ENCODE assay signal across 26 mouse cellular contexts in the genomic region with DNA sequence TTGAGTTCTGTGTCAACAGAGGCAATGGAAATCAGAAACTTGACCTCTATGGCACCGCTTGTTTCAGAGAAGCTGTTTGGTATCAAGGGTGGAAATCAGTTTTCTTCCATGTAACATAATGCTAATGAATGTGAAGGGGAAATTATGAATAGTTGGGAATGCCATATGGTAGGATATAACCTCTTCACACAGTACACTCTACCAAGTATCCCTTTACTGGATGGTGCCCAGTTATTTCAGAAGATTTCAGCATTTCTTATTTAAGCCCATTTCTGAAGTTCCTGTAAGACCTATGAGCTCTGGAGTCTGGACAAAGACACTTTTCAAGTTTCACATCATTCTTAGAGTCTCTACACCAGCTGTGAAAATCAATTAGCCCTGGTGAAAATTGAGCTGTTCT.
A peak's percentile ranks its signal among the peaks of the same experiment; 100 is the strongest.
DNase-seq lines count a peak whose midpoint lies in the region; ATAC-seq and TF ChIP-seq lines count a peak whose summit lies in the region.
"Had no signal": no experiment of that assay in that cellular context is flagged by ENCODE, and none has a peak within 500 bp of the region (broad histone marks: within the 10 kb centered on the region; RNA-seq: fewer than 3 reads in every experiment).

No protein-coding gene starts in this region.

- ATAC-seq in embryonic facial prominence, embryonic 11.5 days (replicated peaks; ENCODE audit: insufficient number of reproducible peaks, low FRiP score, low TSS enrichment, low read depth) = no peak
- ATAC-seq in limb, embryonic 13.5 days (ENCODE audit: low FRiP score, low read depth) = peak; percentile 36; the same call in 1 of the 2 replicates
- peak; percentile 53; the same call in 1 of the 2 replicates for ATAC-seq in embryonic facial prominence, embryonic 14.5 days (ENCODE audit: low read depth)
- ATAC-seq in limb, embryonic 14.5 days (ENCODE audit: low FRiP score, low read depth) = peak; percentile 75
- ATAC-seq: CD4-positive, CD25-positive, alpha-beta regulatory T cell, adult 4 months; forebrain, embryonic 13.5 days; forebrain, embryonic 16.5 days; intestine, postnatal 0 days had no signal

- peak; percentile 9 for DNase-seq in embryonic facial prominence, embryonic 11.5 days (ENCODE audit: low spot score)
- DNase-seq in embryonic facial prominence, embryonic 10.5 days (ENCODE audit: low spot score) = no peak
- DNase-seq in limb, embryonic 10.5 days (ENCODE audit: low spot score) = no peak
- DNase-seq in embryonic facial prominence, embryonic 14.5 days (ENCODE audit: low spot score) = peak; percentile 48
- no peak for DNase-seq in limb, embryonic 14.5 days (ENCODE audit: low spot score)
- DNase-seq: adrenal gland, adult 2 months; adrenal gland, postnatal 14 days; cerebellum, adult 11-12 months; cerebellum, adult 8-10 months; cerebellum, postnatal 10 days; cerebellum, postnatal 36 days; gastrocnemius, postnatal 10 days; gastrocnemius, postnatal 36 days; heart, adult 2 months; heart, postnatal 14 days; heart, postnatal 4 days had no signal

- H3K36me3 ChIP-seq in embryonic facial prominence, embryonic 11.5 days (replicated peaks; ENCODE audit: control insufficient read depth, insufficient read depth, low read depth, low read length) = no peaks in the 10 kb centered on the region
- no peaks in the 10 kb centered on the region for H3K36me3 ChIP-seq in embryonic facial prominence, embryonic 10.5 days (replicated peaks)
- H3K36me3 ChIP-seq in limb, embryonic 13.5 days = no peaks in the 10 kb centered on the region
- H3K36me3 ChIP-seq in limb, embryonic 10.5 days = no peaks in the 10 kb centered on the region
- no peaks in the 10 kb centered on the region for H3K36me3 ChIP-seq in embryonic facial prominence, embryonic 14.5 days (ENCODE audit: control insufficient read depth, insufficient read depth, low read length)
- no peaks in the 10 kb centered on the region for H3K36me3 ChIP-seq in limb, embryonic 14.5 days (ENCODE audit: control insufficient read depth, insufficient read depth, low read length)
- H3K36me3 ChIP-seq: embryonic facial prominence, embryonic 13.5 days; forebrain, embryonic 10.5 days; heart, embryonic 10.5 days; heart, embryonic 13.5 days had no signal

- no peaks in the 10 kb centered on the region for H3K27me3 ChIP-seq in embryonic facial prominence, embryonic 11.5 days (ENCODE audit: control insufficient read depth, insufficient read depth, low read length)
- no peaks in the 10 kb centered on the region for H3K27me3 ChIP-seq in embryonic facial prominence, embryonic 10.5 days (replicated peaks; ENCODE audit: low read depth, poor library complexity, severe bottlenecking)
- H3K27me3 ChIP-seq in limb, embryonic 13.5 days = no peaks in the 10 kb centered on the region
- H3K27me3 ChIP-seq in limb, embryonic 10.5 days (ENCODE audit: low read depth, poor library complexity, severe bottlenecking) = no peaks in the 10 kb centered on the region
- no peaks in the 10 kb centered on the region for H3K27me3 ChIP-seq in embryonic facial prominence, embryonic 14.5 days (replicated peaks; ENCODE audit: control insufficient read depth, insufficient read depth, low read length)
- no peaks in the 10 kb centered on the region for H3K27me3 ChIP-seq in limb, embryonic 14.5 days (ENCODE audit: control insufficient read depth, insufficient read depth, low read length)
- H3K27me3 ChIP-seq: embryonic facial prominence, embryonic 13.5 days; forebrain, embryonic 13.5 days; heart, embryonic 13.5 days had no signal

- no peak for TF ChIP-seq POLR2A in limb, embryonic 14.5 days (IDR thresholded peaks at IDR 0.05; ENCODE audit: borderline replicate concordance, extremely low read depth, insufficient read depth, insufficient read length)

- WGBS in embryonic facial prominence, embryonic 11.5 days = 60% methylated on average over 1 of the region's 1 CpGs
- WGBS in embryonic facial prominence, embryonic 10.5 days = 79% methylated on average over 1 of the region's 1 CpGs
- 90% methylated on average over 1 of the region's 1 CpGs for WGBS in limb, embryonic 13.5 days
- WGBS in limb, embryonic 10.5 days = 83% methylated on average over 1 of the region's 1 CpGs
- WGBS in embryonic facial prominence, embryonic 14.5 days = 74% methylated on average over 1 of the region's 1 CpGs
- WGBS in limb, embryonic 14.5 days = 94% methylated on average over 1 of the region's 1 CpGs

- H3K27ac ChIP-seq in embryonic facial prominence, embryonic 11.5 days (replicated peaks; ENCODE audit: low read depth, low read length) = no peak overlapping the region
- H3K27ac ChIP-seq in embryonic facial prominence, embryonic 10.5 days (replicated peaks) = no peak overlapping the region
- no peak overlapping the region for H3K27ac ChIP-seq in limb, embryonic 13.5 days
- no peak overlapping the region for H3K27ac ChIP-seq in limb, embryonic 10.5 days
- no peak overlapping the region for H3K27ac ChIP-seq in embryonic facial prominence, embryonic 14.5 days (replicated peaks; ENCODE audit: low read depth, low read length)
- no peak overlapping the region for H3K27ac ChIP-seq in limb, embryonic 14.5 days (replicated peaks; ENCODE audit: low read depth, low read length)
- H3K27ac ChIP-seq: embryonic facial prominence, embryonic 13.5 days; forebrain, embryonic 10.5 days; forebrain, embryonic 13.5 days; heart, adult 2 months; heart, embryonic 10.5 days; heart, embryonic 13.5 days; hindbrain, embryonic 14.5 days had no signal

- no peaks in the 10 kb centered on the region for H3K4me1 ChIP-seq in embryonic facial prominence, embryonic 11.5 days (ENCODE audit: control insufficient read depth, insufficient read depth, low read length)
- no peaks in the 10 kb centered on the region for H3K4me1 ChIP-seq in embryonic facial prominence, embryonic 10.5 days
- no peaks in the 10 kb centered on the region for H3K4me1 ChIP-seq in limb, embryonic 13.5 days
- H3K4me1 ChIP-seq in limb, embryonic 10.5 days = no peaks in the 10 kb centered on the region
- no peaks in the 10 kb centered on the region for H3K4me1 ChIP-seq in embryonic facial prominence, embryonic 14.5 days (ENCODE audit: control insufficient read depth, insufficient read depth, low read length)
- no peaks in the 10 kb centered on the region for H3K4me1 ChIP-seq in limb, embryonic 14.5 days (ENCODE audit: control insufficient read depth, insufficient read depth, low read length)
- H3K4me1 ChIP-seq: embryonic facial prominence, embryonic 13.5 days; forebrain, embryonic 10.5 days; forebrain, embryonic 13.5 days; heart, embryonic 10.5 days; heart, embryonic 13.5 days had no signal

- H3K4me2 ChIP-seq in embryonic facial prominence, embryonic 11.5 days (ENCODE audit: low read depth, low read length) = no peak overlapping the region
- no peak overlapping the region for H3K4me2 ChIP-seq in limb, embryonic 13.5 days (replicated peaks)
- no peak overlapping the region for H3K4me2 ChIP-seq in embryonic facial prominence, embryonic 14.5 days (ENCODE audit: low read depth, low read length)
- no peak overlapping the region for H3K4me2 ChIP-seq in limb, embryonic 14.5 days (replicated peaks; ENCODE audit: low read depth, low read length, severe bottlenecking)
- H3K4me2 ChIP-seq: embryonic facial prominence, embryonic 13.5 days; forebrain, embryonic 13.5 days; heart, embryonic 13.5 days; hindbrain, embryonic 14.5 days had no signal

- H3K9me3 ChIP-seq in embryonic facial prominence, embryonic 11.5 days (replicated peaks; ENCODE audit: control insufficient read depth, low read length) = no peaks in the 10 kb centered on the region
- H3K9me3 ChIP-seq in embryonic facial prominence, embryonic 10.5 days = no peaks in the 10 kb centered on the region
- H3K9me3 ChIP-seq in limb, embryonic 13.5 days = no peaks in the 10 kb centered on the region
- H3K9me3 ChIP-seq in limb, embryonic 10.5 days (replicated peaks) = no peaks in the 10 kb centered on the region
- H3K9me3 ChIP-seq in embryonic facial prominence, embryonic 14.5 days (ENCODE audit: control insufficient read depth, low read length) = no peaks in the 10 kb centered on the region
- H3K9me3 ChIP-seq in limb, embryonic 14.5 days (ENCODE audit: control insufficient read depth, low read length) = no peaks in the 10 kb centered on the region
- H3K9me3 ChIP-seq: embryonic facial prominence, embryonic 13.5 days; forebrain, embryonic 10.5 days; forebrain, embryonic 13.5 days; heart, embryonic 10.5 days; heart, embryonic 13.5 days had no signal

- H3K4me3 ChIP-seq in embryonic facial prominence, embryonic 11.5 days (ENCODE audit: low read depth, low read length) = no peak overlapping the region
- H3K4me3 ChIP-seq in embryonic facial prominence, embryonic 10.5 days = no peak overlapping the region
- no peak overlapping the region for H3K4me3 ChIP-seq in limb, embryonic 13.5 days
- no peak overlapping the region for H3K4me3 ChIP-seq in limb, embryonic 10.5 days
- no peak overlapping the region for H3K4me3 ChIP-seq in embryonic facial prominence, embryonic 14.5 days (ENCODE audit: low read depth, low read length)
- H3K4me3 ChIP-seq in limb, embryonic 14.5 days (replicated peaks; ENCODE audit: low read length) = no peak overlapping the region
- H3K4me3 ChIP-seq: embryonic facial prominence, embryonic 13.5 days; forebrain, embryonic 10.5 days; forebrain, embryonic 13.5 days; heart, adult 2 months; heart, embryonic 10.5 days; heart, embryonic 13.5 days had no signal

- no peak overlapping the region for H3K9ac ChIP-seq in embryonic facial prominence, embryonic 11.5 days (replicated peaks; ENCODE audit: low read length)
- no peak overlapping the region for H3K9ac ChIP-seq in limb, embryonic 13.5 days
- H3K9ac ChIP-seq in embryonic facial prominence, embryonic 14.5 days (ENCODE audit: low read depth, low read length) = no peak overlapping the region
- H3K9ac ChIP-seq in limb, embryonic 14.5 days (ENCODE audit: low read depth, low read length, severe bottlenecking) = no peak overlapping the region
- H3K9ac ChIP-seq: embryonic facial prominence, embryonic 13.5 days; forebrain, embryonic 13.5 days; heart, embryonic 13.5 days; hindbrain, embryonic 14.5 days had no signal

Comparison
In these comparisons a context has a peak if more than half of its experiments do, and no peak if none do; other contexts are left out.
1. DNase-seq: peak in embryonic facial prominence, embryonic 11.5 days (single experiment) and embryonic facial prominence, embryonic 14.5 days (single experiment); none in embryonic facial prominence, embryonic 10.5 days (single experiment), limb, embryonic 10.5 days (single experiment) and limb, embryonic 14.5 days (single experiment).